21 mouse cellular contexts compared by ENCODE assay signal in genomic region chr13:117032402-117032801, GRCm38 (mm10). TPM values are rescaled to one million over a fixed set of nuclear protein-coding genes. Genes with fewer than 3 reads are reported as not detected.
DNase-seq lines count a peak whose midpoint lies in the region; ATAC-seq and TF ChIP-seq lines count a peak whose summit lies in the region.
"Had no signal": no experiment of that assay in that cellular context is flagged by ENCODE, and none has a peak within 500 bp of the region (broad histone marks: within the 10 kb centered on the region; RNA-seq: fewer than 3 reads in every experiment).

No protein-coding gene starts in this region.

- no peak overlapping the region for H3K9ac ChIP-seq in liver, embryonic 11.5 days (ENCODE audit: low read depth, low read length)
- no peak overlapping the region for H3K9ac ChIP-seq in liver, embryonic 12.5 days
- no peak overlapping the region for H3K9ac ChIP-seq in stomach, embryonic 16.5 days (ENCODE audit: low read length)
- no peak overlapping the region for H3K9ac ChIP-seq in stomach, postnatal 0 days (ENCODE audit: low read length)
- H3K9ac ChIP-seq in liver, embryonic 16.5 days (ENCODE audit: low read depth, low read length) = no peak overlapping the region
- H3K9ac ChIP-seq: heart, embryonic 13.5 days; hindbrain, embryonic 15.5 days had no signal

- no peak for TF ChIP-seq EP300 in stomach, postnatal 0 days (optimal IDR thresholded peaks at IDR 0.05)

- no peak for DNase-seq in liver, embryonic 11.5 days (ENCODE audit: low spot score)
- no peak for DNase-seq in stomach, postnatal 0 days (ENCODE audit: low spot score)
- no peak for DNase-seq in thymus, postnatal 4 days
- DNase-seq in gastrocnemius, postnatal 10 days = no peak
- DNase-seq in cerebellum, adult 18-20 months = no peak
- DNase-seq: adrenal gland, adult 8-10 months; adrenal gland, postnatal 36 days; cerebellum, adult 11-12 months; cerebellum, postnatal 10 days; gastrocnemius, adult 2 months; gastrocnemius, postnatal 36 days; heart, adult 11 months; heart, postnatal 36 days had no signal

- no peak overlapping the region for H3K4me2 ChIP-seq in liver, embryonic 11.5 days
- H3K4me2 ChIP-seq in liver, embryonic 12.5 days = no peak overlapping the region
- no peak overlapping the region for H3K4me2 ChIP-seq in stomach, embryonic 16.5 days (ENCODE audit: low read depth, low read length)
- H3K4me2 ChIP-seq in stomach, postnatal 0 days (replicated peaks; ENCODE audit: low read depth) = no peak overlapping the region
- H3K4me2 ChIP-seq in liver, embryonic 16.5 days (ENCODE audit: low read depth, low read length) = peak overlapping the region; percentile 3; the same call in 1 of the 2 replicates
- H3K4me2 ChIP-seq: heart, embryonic 13.5 days; hindbrain, embryonic 15.5 days had no signal

- H3K27ac ChIP-seq in liver, embryonic 11.5 days (ENCODE audit: low read depth, low read length) = no peak overlapping the region
- H3K27ac ChIP-seq in liver, embryonic 12.5 days = no peak overlapping the region
- peak overlapping the region; percentile 17; the same call in 1 of the 2 replicates for H3K27ac ChIP-seq in stomach, embryonic 16.5 days (ENCODE audit: low read length)
- no peak overlapping the region for H3K27ac ChIP-seq in stomach, postnatal 0 days (replicated peaks)
- H3K27ac ChIP-seq in liver, embryonic 16.5 days (ENCODE audit: low read length) = no peak overlapping the region
- H3K27ac ChIP-seq: embryonic facial prominence, embryonic 10.5 days; heart, embryonic 13.5 days; hindbrain, embryonic 15.5 days had no signal

- H3K4me3 ChIP-seq in liver, embryonic 11.5 days (ENCODE audit: low read depth, low read length) = no peak overlapping the region
- no peak overlapping the region for H3K4me3 ChIP-seq in liver, embryonic 12.5 days
- no peak overlapping the region for H3K4me3 ChIP-seq in stomach, embryonic 16.5 days (replicated peaks; ENCODE audit: low read length)
- no peak overlapping the region for H3K4me3 ChIP-seq in stomach, postnatal 0 days (ENCODE audit: low read depth, low read length)
- H3K4me3 ChIP-seq in liver, embryonic 16.5 days (ENCODE audit: low read depth, low read length) = no peak overlapping the region
- H3K4me3 ChIP-seq: embryonic facial prominence, embryonic 10.5 days; gastrocnemius, adult 2 months; heart, embryonic 13.5 days; hindbrain, embryonic 15.5 days had no signal

- no peaks in the 10 kb centered on the region for H3K9me3 ChIP-seq in liver, embryonic 11.5 days (ENCODE audit: control insufficient read depth, low read length)
- H3K9me3 ChIP-seq in liver, embryonic 12.5 days (replicated peaks) = no peaks in the 10 kb centered on the region
- H3K9me3 ChIP-seq in stomach, embryonic 16.5 days (replicated peaks; ENCODE audit: control insufficient read depth, low read length) = no peaks in the 10 kb centered on the region
- no peaks in the 10 kb centered on the region for H3K9me3 ChIP-seq in stomach, postnatal 0 days (ENCODE audit: control insufficient read depth, low read length)
- no peaks in the 10 kb centered on the region for H3K9me3 ChIP-seq in liver, embryonic 16.5 days (replicated peaks; ENCODE audit: control insufficient read depth, low read length)
- H3K9me3 ChIP-seq: embryonic facial prominence, embryonic 10.5 days; heart, embryonic 13.5 days; hindbrain, embryonic 15.5 days had no signal

- H3K27me3 ChIP-seq in liver, embryonic 11.5 days (replicated peaks; ENCODE audit: control insufficient read depth, insufficient read depth, low read length) = peaks cover 2% of the 10 kb centered on the region; the same call in 1 of the 2 replicates
- peaks cover 8% of the 10 kb centered on the region for H3K27me3 ChIP-seq in liver, embryonic 12.5 days (replicated peaks)
- no peaks in the 10 kb centered on the region for H3K27me3 ChIP-seq in stomach, embryonic 16.5 days (ENCODE audit: control insufficient read depth, insufficient read depth, low read length)
- H3K27me3 ChIP-seq in stomach, postnatal 0 days (ENCODE audit: control insufficient read depth, insufficient read depth, low read length) = no peaks in the 10 kb centered on the region
- H3K27me3 ChIP-seq in liver, embryonic 16.5 days (ENCODE audit: control insufficient read depth, insufficient read depth, low read depth, low read length) = no peaks in the 10 kb centered on the region
- H3K27me3 ChIP-seq: CH12.LX; heart, embryonic 13.5 days had no signal

- no peak for TF ChIP-seq CTCF in stomach, postnatal 0 days (IDR thresholded peaks at IDR 0.05; ENCODE audit: low read depth)

- peak; percentile 32; the same call in 1 of the 2 replicates for ATAC-seq in liver, embryonic 11.5 days (replicated peaks; ENCODE audit: low FRiP score)
- ATAC-seq in liver, embryonic 12.5 days = no peak; the same call in 1 of the 2 replicates
- no peak for ATAC-seq in stomach, embryonic 16.5 days (ENCODE audit: insufficient read depth, low FRiP score)
- ATAC-seq in stomach, postnatal 0 days (ENCODE audit: low FRiP score, low TSS enrichment) = no peak; the same call in 1 of the 2 replicates
- no peak for ATAC-seq in liver, embryonic 16.5 days (ENCODE audit: low read depth)
- ATAC-seq: forebrain, embryonic 14.5 days had no signal

- H3K4me1 ChIP-seq in liver, embryonic 11.5 days (replicated peaks; ENCODE audit: control insufficient read depth, insufficient read depth, low read length) = no peaks in the 10 kb centered on the region
- H3K4me1 ChIP-seq in liver, embryonic 12.5 days = peaks cover 13% of the 10 kb centered on the region
- no peaks in the 10 kb centered on the region for H3K4me1 ChIP-seq in stomach, embryonic 16.5 days (ENCODE audit: control insufficient read depth, insufficient read depth, low read length)
- H3K4me1 ChIP-seq in stomach, postnatal 0 days (replicated peaks; ENCODE audit: control insufficient read depth, insufficient read depth) = no peaks in the 10 kb centered on the region
- no peaks in the 10 kb centered on the region; the same call in 1 of the 2 replicates for H3K4me1 ChIP-seq in liver, embryonic 16.5 days (ENCODE audit: control insufficient read depth, low read depth, low read length)
- H3K4me1 ChIP-seq: embryonic facial prominence, embryonic 10.5 days; hindbrain, embryonic 15.5 days had no signal

- WGBS in liver, embryonic 11.5 days = 77% methylated on average over 1 of the region's 1 CpGs
- 58% methylated on average over 1 of the region's 1 CpGs for WGBS in liver, embryonic 12.5 days (ENCODE audit: insufficient replicate concordance)
- WGBS in stomach, embryonic 16.5 days = 95% methylated on average over 1 of the region's 1 CpGs
- 83% methylated on average over 1 of the region's 1 CpGs for WGBS in stomach, postnatal 0 days
- WGBS in liver, embryonic 16.5 days (ENCODE audit: insufficient replicate concordance) = 41% methylated on average over 1 of the region's 1 CpGs

- H3K36me3 ChIP-seq in liver, embryonic 11.5 days (ENCODE audit: control insufficient read depth, insufficient read depth, low read length) = no peaks in the 10 kb centered on the region
- H3K36me3 ChIP-seq in liver, embryonic 12.5 days = no peaks in the 10 kb centered on the region
- no peaks in the 10 kb centered on the region for H3K36me3 ChIP-seq in stomach, embryonic 16.5 days (ENCODE audit: control insufficient read depth, insufficient read depth, low read length)
- H3K36me3 ChIP-seq in stomach, postnatal 0 days (ENCODE audit: control insufficient read depth, insufficient read depth, low read length) = no peaks in the 10 kb centered on the region
- H3K36me3 ChIP-seq in liver, embryonic 16.5 days (ENCODE audit: control insufficient read depth, insufficient read depth) = no peaks in the 10 kb centered on the region
- H3K36me3 ChIP-seq: embryonic facial prominence, embryonic 10.5 days; heart, embryonic 13.5 days; hindbrain, embryonic 15.5 days had no signal

RNA-seq across cellular contexts. Expression of gene Parp8, which starts 7.1 kb away (rescaled TPM):
- 6.1 and 6.3 TPM in 2 replicates for polyA plus RNA-seq in liver, embryonic 11.5 days (2014; fragmentation: Nextera tagmentation; extraction: Ambion mirVana)
- polyA plus RNA-seq in liver, embryonic 12.5 days (2016; fragmentation: Nextera tagmentation; extraction: Ambion mirVana) = 3.9 TPM in 2 replicates
- 15.0 and 15.5 TPM in 2 replicates for polyA plus RNA-seq in stomach, embryonic 16.5 days (2015; fragmentation: Nextera tagmentation; extraction: Ambion mirVana)
- polyA plus RNA-seq in stomach, postnatal 0 days (2015; fragmentation: Nextera tagmentation; extraction: Ambion mirVana) = 6.1 and 6.7 TPM in 2 replicates
- 2.6 and 3.1 TPM in 2 replicates for polyA plus RNA-seq in liver, embryonic 16.5 days (2015; fragmentation: Nextera tagmentation; extraction: Ambion mirVana)
- 10 to 100 TPM; 18.4 to 21.9 TPM for total RNA-seq in gastrocnemius, postnatal 10 days (2021)
- total RNA-seq: CH12.LX had no signal
